Mouse (Mus musculus) testis, postnatal 10 days (tissue): ENCODE data around the gene Zfp511.

Experiments
- DNase-seq: peaks from one replicate; pipeline ENCODE4 v3.0.0; 2021; ENCODE audit warnings: low spot score

Zfp511 gene

GRCm38 (mm10) chr7:140048361-140049114 lies 12.3 kb downstream of the Zfp511 start, which contains the start of gene Msx3:
Gene Msx3, minus strand, starts transcription at chr7:140049089.
- no peak for DNase-seq

DNA sequence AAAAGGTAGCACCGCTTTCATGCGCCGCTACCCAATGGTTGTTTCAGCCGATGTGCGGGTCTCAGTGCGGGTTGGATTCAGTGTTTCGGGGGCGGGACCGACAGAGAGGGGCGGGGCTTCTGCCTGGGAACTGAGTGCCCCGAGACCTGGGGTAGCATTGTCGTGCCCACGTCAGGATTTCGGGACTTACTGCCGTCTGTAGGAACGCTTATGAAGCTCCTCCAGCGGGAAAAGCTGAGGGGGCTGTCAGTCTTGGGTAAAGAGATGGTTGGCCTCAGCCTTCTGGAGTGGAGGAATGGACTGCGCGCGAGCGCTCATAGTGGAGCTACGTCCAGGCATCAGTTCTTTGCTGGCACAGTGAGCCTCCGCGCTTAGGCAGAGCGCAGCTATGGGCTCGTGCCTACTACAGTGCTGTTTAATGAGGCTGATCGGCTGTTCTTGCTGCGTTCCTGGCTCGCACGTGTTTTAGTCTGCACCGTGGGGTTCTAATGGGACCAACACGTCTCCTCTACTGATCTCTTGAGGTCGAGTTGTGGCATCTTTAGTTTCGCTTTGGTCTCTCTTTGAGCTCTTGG lies 13.0 kb downstream of the Zfp511 start:
- peak; percentile 57 for DNase-seq

- no peak for DNase-seq
These were observed 17.9 kb downstream of the Zfp511 start for GRCm38 (mm10) chr7:140054124-140054523.

- DNase-seq: peak; percentile 56
These were observed 21.5 kb downstream of the Zfp511 start for GRCm38 (mm10) chr7:140057413-140058407.

GRCm38 (mm10) chr7:140058528-140058927 lies 22.3 kb downstream of the Zfp511 start:
- no peak for DNase-seq

- DNase-seq: no peak
These were observed 23.4 kb downstream of the Zfp511 start for GRCm38 (mm10) chr7:140059601-140060000.

DNA sequence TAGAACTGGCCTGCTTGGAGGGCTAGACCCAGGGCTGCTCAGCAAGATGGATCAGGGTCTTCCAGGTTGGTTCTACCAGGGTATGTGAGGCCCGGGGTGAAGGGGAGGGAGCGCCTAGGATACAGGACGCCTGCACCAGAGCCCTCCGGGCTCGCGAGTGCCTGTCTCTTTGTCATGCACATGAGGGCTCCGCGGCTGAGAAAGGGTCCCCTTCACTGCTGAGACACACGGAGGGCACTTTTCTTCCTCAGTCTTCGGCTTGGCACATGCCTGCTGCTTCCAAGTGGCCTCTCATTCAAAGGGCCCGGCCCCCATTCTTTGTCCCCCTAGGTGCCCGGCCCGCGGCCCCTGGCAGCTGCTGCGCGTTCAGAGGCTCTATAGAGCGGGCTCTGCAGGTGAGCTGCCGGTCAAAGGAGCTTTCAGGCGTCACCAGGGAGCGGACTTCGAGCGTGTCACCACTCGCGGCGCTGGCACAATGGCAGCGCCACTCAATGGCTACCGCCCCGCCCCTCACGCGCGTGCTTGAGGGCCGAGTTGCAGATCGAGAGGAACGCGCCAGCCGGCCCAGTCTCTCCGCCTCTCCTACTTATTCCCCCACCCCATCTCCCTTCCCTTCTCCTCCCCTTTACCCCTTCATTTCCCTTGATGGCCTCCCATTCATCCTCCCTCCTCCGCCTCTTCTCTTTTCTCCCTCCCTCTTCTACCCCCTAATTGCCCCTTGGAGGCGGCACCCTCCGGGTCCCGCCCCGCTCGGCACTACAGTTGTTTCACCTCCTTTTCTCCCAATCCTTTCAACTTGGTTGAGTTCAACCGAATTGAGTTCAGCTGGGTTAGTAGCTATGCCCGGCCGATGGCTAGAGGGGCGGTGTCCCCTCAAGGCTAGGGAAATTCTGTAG lies 25.0 kb downstream of the Zfp511 start:
- peak; percentile 54 for DNase-seq

- no peak for DNase-seq
These were observed 25.6 kb downstream of the Zfp511 start for GRCm38 (mm10) chr7:140061832-140062130.

- DNase-seq: peak; percentile 66
These were observed 26.1 kb downstream of the Zfp511 start for GRCm38 (mm10) chr7:140062307-140062706.

- DNase-seq: peak; percentile 85
These were observed 26.9 kb downstream of the Zfp511 start for GRCm38 (mm10) chr7:140063092-140063491.

DNA sequence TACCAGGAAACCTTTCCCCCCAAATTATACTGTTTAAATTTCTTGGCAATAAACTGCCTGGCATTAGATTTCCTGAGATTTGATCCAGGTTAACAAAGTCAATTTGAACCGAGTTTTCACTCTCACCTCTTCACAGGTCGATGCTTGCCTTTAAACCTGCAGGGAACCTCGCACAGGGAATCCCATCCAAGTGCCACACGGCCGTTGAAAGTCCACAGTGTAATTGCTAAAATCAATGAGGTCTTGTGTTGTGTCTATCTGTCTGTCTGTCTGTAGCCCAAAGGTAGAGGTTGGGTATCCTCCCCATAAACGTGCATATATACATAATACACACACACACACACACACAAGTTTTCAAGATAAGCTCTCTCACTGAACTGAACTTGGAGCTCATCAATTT lies 31.2 kb downstream of the Zfp511 start:
- no peak for DNase-seq

DNA sequence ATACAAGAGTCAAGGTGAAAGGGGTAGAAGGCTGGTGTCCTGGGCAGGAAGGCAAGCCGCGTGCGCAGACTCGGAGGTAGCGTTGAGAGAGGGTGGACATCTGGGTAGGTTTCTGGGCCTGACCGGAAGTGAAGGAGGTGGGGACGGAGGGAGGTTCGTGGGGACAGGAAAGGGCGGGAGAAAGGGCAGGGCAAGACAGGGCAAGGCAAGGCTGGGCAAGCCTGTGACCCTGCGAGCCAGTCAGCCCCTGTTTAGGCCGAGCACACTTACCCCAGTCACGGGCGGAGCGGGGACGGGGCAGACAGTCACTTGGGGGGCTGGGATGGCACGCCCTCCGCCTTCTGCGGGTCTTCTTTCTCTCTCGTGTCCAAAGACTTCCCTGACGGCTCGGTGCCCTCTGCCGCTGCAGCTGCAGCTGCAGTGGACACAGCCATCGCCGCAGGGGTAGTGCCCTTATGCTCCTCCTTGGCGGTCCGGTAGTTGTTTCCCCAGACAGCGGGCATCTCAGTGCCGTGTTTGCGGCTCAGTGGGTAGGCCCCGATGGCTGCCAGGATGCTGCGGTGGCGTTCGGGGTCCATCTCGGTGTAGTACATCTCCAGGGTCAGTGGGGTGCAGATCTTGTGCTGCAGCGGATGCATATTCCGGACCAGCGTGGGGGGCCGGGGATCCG lies 34.0 kb downstream of the Zfp511 start:
- no peak for DNase-seq

DNA sequence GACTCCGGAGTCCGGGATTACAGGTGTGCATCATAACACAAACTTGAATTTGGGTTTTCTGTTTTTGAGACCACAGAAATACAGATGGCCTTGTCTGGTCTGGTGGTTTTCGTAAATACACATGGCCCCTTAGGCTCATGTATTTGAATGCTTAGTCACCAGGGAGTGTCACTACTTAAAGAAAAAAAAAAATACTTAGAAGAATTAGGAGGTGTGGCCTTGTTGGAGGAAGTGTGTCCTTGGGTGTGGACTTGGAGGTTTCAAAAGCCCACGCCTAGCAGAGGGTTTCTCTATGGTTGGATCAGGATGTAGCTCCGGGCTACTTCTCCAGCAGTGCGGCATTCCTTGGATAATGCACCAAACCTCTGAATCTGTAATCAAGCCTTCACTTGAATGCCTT lies 41.5 kb downstream of the Zfp511 start:
- no peak for DNase-seq

DNA sequence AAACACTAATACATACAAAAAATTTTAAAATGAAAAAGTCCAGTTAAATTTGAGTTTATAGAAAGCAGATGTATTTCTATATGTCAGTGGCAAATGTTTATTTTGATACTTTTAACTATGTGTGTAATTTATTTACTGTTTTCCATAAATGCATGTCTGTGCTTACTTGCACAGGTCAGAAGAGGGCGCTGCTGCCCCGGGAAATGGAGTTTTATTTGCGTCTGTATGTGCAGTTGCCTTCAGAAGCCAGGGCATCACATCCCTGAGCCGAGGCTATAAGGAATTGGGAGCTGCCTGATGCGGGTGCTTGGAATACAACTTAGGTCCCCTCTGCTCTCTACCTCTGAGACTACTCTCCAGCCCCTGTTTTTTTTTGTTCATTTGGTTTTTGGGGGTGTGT lies 42.5 kb downstream of the Zfp511 start:
- DNase-seq: peak; percentile 76

DNA sequence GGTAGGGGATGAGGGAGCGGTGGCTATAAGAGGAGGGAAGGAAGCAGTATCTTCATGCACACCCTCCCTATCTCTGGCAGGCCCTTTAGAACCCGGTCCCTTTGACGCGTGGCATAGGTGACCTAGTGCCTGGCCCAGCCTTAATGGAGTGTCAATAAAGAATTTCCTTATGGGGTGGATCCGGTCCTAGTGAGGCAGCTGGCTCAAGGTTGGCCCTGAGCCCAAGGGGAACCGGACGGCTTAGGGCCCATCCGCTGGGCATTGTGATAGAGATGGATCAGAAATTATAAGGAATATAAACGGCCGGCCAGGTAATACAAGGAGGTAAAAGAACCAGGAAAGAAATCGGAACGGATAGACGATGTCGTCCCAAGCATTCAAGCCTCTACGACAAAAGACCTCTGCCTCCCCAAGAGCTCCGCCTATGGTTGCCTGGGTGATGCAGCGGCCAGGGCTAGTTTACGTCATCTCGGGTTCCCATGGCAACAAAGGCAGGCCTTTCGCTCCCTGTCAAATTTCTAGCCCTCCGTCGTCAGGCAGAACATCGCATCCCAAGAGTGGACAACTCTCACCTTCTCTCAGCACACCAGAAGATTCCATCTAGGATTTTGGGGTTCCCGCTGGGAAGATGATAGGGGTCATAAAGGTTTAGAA lies 44.4 kb downstream of the Zfp511 start:
- DNase-seq: peak; percentile 69

- DNase-seq: no peak
These were observed 45.4 kb downstream of the Zfp511 start for GRCm38 (mm10) chr7:140081408-140082241.

- peak; percentile 74 for DNase-seq
These were observed 46.1 kb downstream of the Zfp511 start, which contains the start of gene Caly for GRCm38 (mm10) chr7:140082242-140082678. Gene Caly, minus strand, starts transcription at chr7:140082548.
